Mouse (Mus musculus) liver, embryonic 14.5 days (tissue): Measurements from ENCODE around the gene Zfp566. TPM values are rescaled to one million over a fixed set of nuclear protein-coding genes. Genes with fewer than 3 reads are reported as not detected.

ENCODE experiments used
- ATAC-seq: fragments of 200-750 bp; cut with Nextera tagmentation; 2 replicates; pipeline ENCODE4 v1.8.0; 2017; ENCODE audit warnings: moderate number of reproducible peaks, mild to moderate bottlenecking, moderate library complexity; ENCODE audit not compliant: insufficient read depth
- DNase-seq, 3 experiments: peaks; one replicate each; pipeline ENCODE4 v3.0.0-alpha.2; 2012 to 2013; ENCODE audit warnings: low read depth in 3 of 3, low spot score in 3 of 3
- H3K27ac ChIP-seq: fragments of 300-500 bp; sonication (generic); 2 replicates; pipeline ENCODE4 v1.5.1; 2014; ENCODE audit warnings: moderate library complexity, mild to moderate bottlenecking, control low read depth, inconsistent platforms
- H3K27me3 ChIP-seq: fragments of 300-500 bp; sonication (generic); 2 replicates; pipeline ENCODE4 v1.6.1; 2014; ENCODE audit warnings: mild to moderate bottlenecking, low read length, moderate library complexity; ENCODE audit not compliant: control insufficient read depth, insufficient read depth
- H3K36me3 ChIP-seq: fragments of 300-500 bp; sonication (generic); replicated peaks from 2 replicates; pipeline ENCODE4 v1.6.1; 2014; ENCODE audit warnings: low read depth; ENCODE audit not compliant: control insufficient read depth, insufficient read depth
- H3K4me1 ChIP-seq, 2 experiments: fragments of 200-500 bp in 1 of 2; fragments of 300-500 bp in 1 of 2; sonication (generic) in 1 of 2; replicated peaks; 2 replicates each; pipeline ENCODE4 v1.6.1; 2012 to 2014; ENCODE audit warnings: antibody characterized with exemption in 1 of 2, inconsistent platforms in 1 of 2, low read length in 1 of 2; ENCODE audit not compliant: control insufficient read depth in 2 of 2, insufficient read depth in 2 of 2
- H3K4me2 ChIP-seq: fragments of 300-500 bp; sonication (generic); 2 replicates; pipeline ENCODE4 v1.6.1; 2014; ENCODE audit warnings: low read depth, mild to moderate bottlenecking, control low read depth, moderate library complexity
- H3K4me3 ChIP-seq, 2 experiments: fragments of 200-500 bp in 1 of 2; fragments of 300-500 bp in 1 of 2; sonication (generic) in 1 of 2; 2 replicates each; pipeline ENCODE4 v1.5.1; 2012 to 2014; ENCODE audit warnings: low read depth in 2 of 2, low read length in 2 of 2, mild to moderate bottlenecking in 2 of 2, control low read depth in 1 of 2, inconsistent platforms in 1 of 2, moderate library complexity in 1 of 2; ENCODE audit not compliant: insufficient read depth in 1 of 2
- H3K9ac ChIP-seq: fragments of 300-500 bp; sonication (generic); replicated peaks from 2 replicates; pipeline ENCODE4 v1.6.1; 2014; ENCODE audit warnings: mild to moderate bottlenecking, control low read depth, moderate library complexity
- H3K9me3 ChIP-seq: fragments of 300-500 bp; sonication (generic); 2 replicates; pipeline ENCODE4 v1.6.1; 2016; ENCODE audit warnings: low read length, mixed read lengths; ENCODE audit not compliant: control insufficient read depth
- CTCF ChIP-seq: IDR thresholded peaks from 2 replicates; pipeline ENCODE4 v1.5.1; 2016; ENCODE audit warnings: antibody characterized with exemption, low read depth, control low read depth
- EP300 ChIP-seq: IDR thresholded peaks from 2 replicates; pipeline ENCODE4 v1.6.1; 2016; ENCODE audit warnings: antibody characterized with exemption, low read depth
- WGBS: fragments of 180-500 bp; shearing (Covaris S2); extraction: QIAGEN DNeasy Blood & Tissue Kit; methylation state at CpG from one replicate; pipeline ENCODE4 v1.1.7; 2014; ENCODE audit not compliant: insufficient replicate concordance; 5-methylcytosine and 5-hydroxymethylcytosine counted together
- polyA plus RNA-seq, 2 experiments: library from polyadenylated mRNA; depleted of rRNA in 1 of 2; stranded (reverse) in 1 of 2; unstranded in 1 of 2; fragments of >200 nt; fragmentation: Nextera tagmentation in 1 of 2; extraction: Ambion mirVana in 1 of 2; gene quantifications; 2 replicates each; pipeline versions ENCODE4 v1.2.1 to v1.2.3; 2012 to 2014

Gene Zfp566
- polyA plus RNA-seq, 2 experiments = 1.5 to 1.8 TPM

- no peaks in the 10 kb centered on the region for H3K9me3 ChIP-seq
- peak within 1 kb of the TSS; percentile 70 for H3K9ac ChIP-seq
- DNase-seq (peak; percentile 66 to 82 (median 69)), ATAC-seq (peak; percentile 67)
- TF ChIP-seq EP300 (no peak), CTCF (peak; percentile 25)
- peak within 1 kb of the TSS; percentile 73 for H3K27ac ChIP-seq
- H3K36me3 ChIP-seq = no peaks in the 10 kb centered on the region
- WGBS = under 1% methylated on average over 26 of the region's 26 CpGs
- peaks cover 14 to 16% of the 10 kb centered on the region in 2 experiments for H3K4me1 ChIP-seq
- H3K4me2 ChIP-seq = peak within 1 kb of the TSS; percentile 87
- peak within 1 kb of the TSS; percentile 75 to 95 for H3K4me3 ChIP-seq
- no peaks in the 10 kb centered on the region for H3K27me3 ChIP-seq
Observed at GRCm38 (mm10) chr7:30094646-30095429, 4.5 kb upstream of the Zfp566 start, which contains the start of gene Zfp260. Gene Zfp260, plus strand, starts transcription at chr7:30094777.

DNA sequence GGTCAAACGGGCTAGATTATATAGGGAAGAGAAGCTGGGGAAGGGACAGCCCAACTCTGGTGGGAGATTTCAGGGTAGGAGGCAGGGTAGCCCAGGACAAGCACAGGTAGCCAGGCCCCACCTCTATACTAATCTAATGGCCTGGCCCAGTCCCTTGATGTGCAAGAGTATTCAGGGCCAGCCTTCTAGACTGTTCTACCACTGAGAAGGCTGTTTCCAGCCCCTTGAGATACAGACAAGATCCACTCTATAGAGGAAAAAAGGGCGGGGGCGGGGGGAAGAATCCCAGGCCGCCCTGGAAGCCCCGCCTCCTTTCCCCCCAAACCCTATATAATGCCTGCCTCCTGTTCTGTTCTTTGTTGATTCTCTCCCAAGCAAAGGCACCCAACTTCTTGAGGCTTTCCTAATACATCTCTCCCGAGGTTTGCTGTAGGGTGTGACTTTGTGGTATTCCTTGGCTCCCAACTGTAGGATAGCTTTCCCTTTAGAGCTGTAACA, 3.6 kb upstream of the Zfp566 start:
- no peak for DNase-seq
- H3K27me3 ChIP-seq = no peaks in the 10 kb centered on the region
- H3K4me1 ChIP-seq = peaks cover 17 to 22% of the 10 kb centered on the region in 2 experiments
- H3K4me2 ChIP-seq = peak overlapping the region; percentile 87
- no peaks in the 10 kb centered on the region for H3K9me3 ChIP-seq
- 0 out of 2 replicates have a peak overlapping the region, but pooled peaks have one; percentile 9 for H3K9ac ChIP-seq
- H3K27ac ChIP-seq = no peak overlapping the region
- H3K4me3 ChIP-seq = peak overlapping the region; percentile 75 to 95
- ATAC-seq = no peak
- TF ChIP-seq CTCF = no peak
- TF ChIP-seq EP300 = no peak
- WGBS = 67% methylated on average over 6 of the region's 6 CpGs
- H3K36me3 ChIP-seq = no peaks in the 10 kb centered on the region

- ATAC-seq = no peak
- Histone ChIP-seq H3K4me3 (no peak overlapping the region), H3K27ac (no peak overlapping the region), H3K9me3 (no peaks in the 10 kb centered on the region), H3K9ac (no peak overlapping the region), H3K27me3 (no peaks in the 10 kb centered on the region), H3K36me3 (no peaks in the 10 kb centered on the region), H3K4me2 (no peak overlapping the region), H3K4me1 (peaks cover 17 to 23% of the 10 kb centered on the region in 2 experiments)
- 62% methylated on average over 9 of the region's 9 CpGs for WGBS
- TF ChIP-seq EP300 (no peak), CTCF (no peak)
- DNase-seq = no peak
Observed at GRCm38 (mm10) chr7:30092666-30093065, 2.3 kb upstream of the Zfp566 start.

- Histone ChIP-seq H3K4me3 (peak overlapping the region; percentile 58 to 70), H3K27me3 (no peaks in the 10 kb centered on the region), H3K36me3 (no peaks in the 10 kb centered on the region), H3K9me3 (no peaks in the 10 kb centered on the region), H3K27ac (peak overlapping the region; percentile 70), H3K4me1 (peaks cover 17 to 20% of the 10 kb centered on the region in 2 experiments), H3K4me2 (peak overlapping the region; percentile 97), H3K9ac (peak overlapping the region; percentile 53)
- WGBS = 6% methylated on average over 9 of the region's 9 CpGs
- no peak for ATAC-seq
- no peak for TF ChIP-seq EP300
- TF ChIP-seq CTCF = peak; percentile 60
- peak in 1 of 3 experiments; percentile 60 for DNase-seq
Observed at GRCm38 (mm10) chr7:30090970-30091585, 751 bp upstream of the Zfp566 start.

- DNase-seq (no peak), ATAC-seq (no peak)
- H3K4me1 ChIP-seq = peaks cover 12 to 16% of the 10 kb centered on the region in 2 experiments
- H3K27ac ChIP-seq = no peak overlapping the region
- TF ChIP-seq EP300 (no peak), CTCF (no peak)
- no peaks in the 10 kb centered on the region for H3K9me3 ChIP-seq
- no peaks in the 10 kb centered on the region for H3K36me3 ChIP-seq
- H3K9ac ChIP-seq = peak overlapping the region; percentile 75
- peak overlapping the region; percentile 97 for H3K4me2 ChIP-seq
- peak overlapping the region; percentile 42 to 58; a peak in 3 of 4 replicates for H3K4me3 ChIP-seq
- no peaks in the 10 kb centered on the region for H3K27me3 ChIP-seq
- WGBS = 21% methylated on average over 6 of the region's 6 CpGs
Observed at GRCm38 (mm10) chr7:30089405-30089804, 922 bp downstream of the Zfp566 start.
